ENCODE assay signal across 29 mouse cellular contexts in the genomic region with DNA sequence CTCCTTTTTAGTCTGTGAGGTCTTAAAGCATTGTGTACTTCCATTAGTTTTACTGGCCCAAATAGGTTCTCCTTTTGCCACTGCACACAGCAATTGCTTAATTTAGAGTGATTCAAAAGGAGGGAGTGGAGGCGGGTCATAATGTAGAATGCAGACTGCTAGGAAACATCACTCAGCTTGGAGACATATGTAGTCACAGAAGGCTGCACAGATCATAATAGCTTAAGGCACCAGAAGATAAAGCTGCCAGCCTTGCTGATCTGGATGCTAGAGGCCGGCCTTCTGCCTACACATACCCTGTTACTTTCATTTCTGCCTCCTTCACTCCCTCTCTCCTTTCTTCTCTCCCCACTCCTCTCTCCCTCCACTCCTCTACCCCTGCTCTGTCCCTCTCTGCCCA.
DNase-seq lines count a peak whose midpoint lies in the region; ATAC-seq and TF ChIP-seq lines count a peak whose summit lies in the region.
"Had no signal": no experiment of that assay in that cellular context is flagged by ENCODE, and none has a peak within 500 bp of the region (broad histone marks: within the 10 kb centered on the region; RNA-seq: fewer than 3 reads in every experiment).

No protein-coding gene starts in this region.

- WGBS in forebrain, postnatal 0 days, result 63% methylated on average over 2 of the region's 2 CpGs

- H3K27me3 ChIP-seq in forebrain, postnatal 0 days (ENCODE audit: insufficient read depth, low read length), result no peaks in the 10 kb centered on the region
- H3K27me3 ChIP-seq: embryonic facial prominence, embryonic 15.5 days; intestine, embryonic 15.5 days; limb, embryonic 15.5 days; midbrain, embryonic 13.5 days; neural tube, embryonic 13.5 days had no signal

- H3K4me2 ChIP-seq in forebrain, postnatal 0 days (ENCODE audit: low read depth), result no peak overlapping the region
- H3K4me2 ChIP-seq: embryonic facial prominence, embryonic 15.5 days; intestine, embryonic 15.5 days; limb, embryonic 15.5 days; midbrain, embryonic 13.5 days; neural tube, embryonic 13.5 days had no signal

- ATAC-seq in frontal cortex, adult (ENCODE audit: low TSS enrichment), result peak; percentile 84
- peak; percentile 79 for ATAC-seq in forebrain, postnatal 0 days
- no peak for ATAC-seq in erythroblast, adult 5-6 weeks (replicated peaks; ENCODE audit: low FRiP score, poor library complexity, severe bottlenecking)
- ATAC-seq: CD4-positive, CD25-positive, alpha-beta regulatory T cell, adult 4 months; hindbrain, embryonic 16.5 days; intestine, embryonic 15.5 days; midbrain, embryonic 13.5 days had no signal

- H3K9ac ChIP-seq in forebrain, postnatal 0 days, result no peak overlapping the region
- H3K9ac ChIP-seq: embryonic facial prominence, embryonic 15.5 days; intestine, embryonic 15.5 days; limb, embryonic 15.5 days; liver, embryonic 14.5 days; midbrain, embryonic 13.5 days; neural tube, embryonic 13.5 days had no signal

- H3K9me3 ChIP-seq in forebrain, postnatal 0 days (ENCODE audit: low read length), result no peaks in the 10 kb centered on the region
- H3K9me3 ChIP-seq: embryonic facial prominence, embryonic 10.5 days; embryonic facial prominence, embryonic 15.5 days; intestine, embryonic 15.5 days; limb, embryonic 10.5 days; limb, embryonic 15.5 days; midbrain, embryonic 13.5 days; neural tube, embryonic 13.5 days had no signal

- H3K36me3 ChIP-seq in forebrain, postnatal 0 days (ENCODE audit: insufficient read depth), result no peaks in the 10 kb centered on the region
- H3K36me3 ChIP-seq: embryonic facial prominence, embryonic 10.5 days; embryonic facial prominence, embryonic 15.5 days; intestine, embryonic 15.5 days; limb, embryonic 10.5 days; limb, embryonic 15.5 days; midbrain, embryonic 13.5 days; neural tube, embryonic 13.5 days had no signal

- no peaks in the 10 kb centered on the region for H3K4me1 ChIP-seq in forebrain, postnatal 0 days (ENCODE audit: insufficient read depth)
- H3K4me1 ChIP-seq: embryonic facial prominence, embryonic 10.5 days; embryonic facial prominence, embryonic 15.5 days; intestine, embryonic 15.5 days; limb, embryonic 10.5 days; limb, embryonic 15.5 days; midbrain, embryonic 13.5 days; neural tube, embryonic 13.5 days had no signal

- no peak for TF ChIP-seq CTCF in brain, embryonic 14.5 days (IDR thresholded peaks at IDR 0.05; ENCODE audit: borderline replicate concordance, extremely low read depth, insufficient read depth, insufficient read length)
- no peak for TF ChIP-seq CTCF in forebrain, postnatal 0 days (IDR thresholded peaks at IDR 0.05; ENCODE audit: low read depth)

- H3K27ac ChIP-seq in forebrain, postnatal 0 days (ENCODE audit: low read depth, low read length), result no peak overlapping the region
- H3K27ac ChIP-seq: embryonic facial prominence, embryonic 10.5 days; embryonic facial prominence, embryonic 15.5 days; intestine, embryonic 15.5 days; kidney, postnatal 0 days; limb, embryonic 10.5 days; limb, embryonic 15.5 days; liver, embryonic 14.5 days; macrophage; midbrain, embryonic 13.5 days; neural tube, embryonic 13.5 days had no signal

- no peak for DNase-seq in frontal cortex, postnatal 14 days (ENCODE audit: low spot score in 2 of 2)
- peak; percentile 34 for DNase-seq in brain, embryonic 14.5 days (ENCODE audit: low read depth)
- DNase-seq in forebrain, postnatal 0 days, result peak; percentile 56
- peak; percentile 4 to 11 for DNase-seq in layer of hippocampus, postnatal 36 days
- no peak for DNase-seq in T-cell, adult 2 months (ENCODE audit: low spot score)
- DNase-seq: adrenal gland, adult 2 months; cerebellum, adult 18-20 months; cerebellum, postnatal 25 days; gastrocnemius, postnatal 10 days; heart, postnatal 14 days; kidney, adult 8-10 months; kidney, postnatal 4 days; lung, adult 2 months; lung, postnatal 10 days; thymus, postnatal 14 days had no signal

- H3K4me3 ChIP-seq in forebrain, postnatal 0 days (ENCODE audit: low read depth, low read length), result no peak overlapping the region
- H3K4me3 ChIP-seq: embryonic facial prominence, embryonic 10.5 days; embryonic facial prominence, embryonic 15.5 days; intestine, embryonic 15.5 days; limb, embryonic 10.5 days; limb, embryonic 15.5 days; midbrain, embryonic 13.5 days; neural tube, embryonic 13.5 days had no signal

- no peak for TF ChIP-seq POLR2A in brain, embryonic 14.5 days (IDR thresholded peaks at IDR 0.05; ENCODE audit: borderline replicate concordance, extremely low read depth, insufficient read depth, insufficient read length, poor library complexity, severe bottlenecking)

Comparison
In these comparisons a context has a peak if more than half of its experiments do, and no peak if none do; other contexts are left out.
1. DNase-seq: peak in brain, embryonic 14.5 days (single experiment), forebrain, postnatal 0 days (single experiment) and layer of hippocampus, postnatal 36 days (2 of 2); none in frontal cortex, postnatal 14 days (0 of 2) and T-cell, adult 2 months (single experiment).